ENCODE assay signal across 37 mouse cellular contexts in the genomic region with DNA sequence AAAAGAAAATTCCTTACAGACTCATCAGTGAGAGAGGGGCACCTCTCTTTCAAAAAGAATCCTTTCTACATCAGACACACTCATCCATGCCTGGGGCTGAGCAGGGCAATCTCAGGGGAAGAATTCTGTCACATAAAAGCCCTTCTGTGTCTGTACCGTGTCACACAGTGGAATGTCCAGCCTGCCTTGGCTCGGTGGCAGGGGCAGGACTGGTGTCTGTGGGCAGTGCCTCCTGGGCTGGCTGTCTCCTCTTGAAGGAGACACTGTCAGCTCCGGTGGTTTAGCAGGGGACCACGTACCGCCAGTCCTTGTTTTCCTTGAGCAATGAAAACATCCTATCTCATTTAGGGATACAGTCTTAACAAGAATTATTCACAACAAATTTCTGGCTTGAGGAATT. TPM values are rescaled to one million over a fixed set of nuclear protein-coding genes. Genes with fewer than 3 reads are reported as not detected.
DNase-seq lines count a peak whose midpoint lies in the region; ATAC-seq and TF ChIP-seq lines count a peak whose summit lies in the region.
"Had no signal": no experiment of that assay in that cellular context is flagged by ENCODE, and none has a peak within 500 bp of the region (broad histone marks: within the 10 kb centered on the region; RNA-seq: fewer than 3 reads in every experiment).

No protein-coding gene starts in this region.

- peaks cover 32% of the 10 kb centered on the region for H3K36me3 ChIP-seq in heart, postnatal 0 days (replicated peaks; ENCODE audit: control insufficient read depth, insufficient read depth, low read length)
- H3K36me3 ChIP-seq in lung, postnatal 0 days (ENCODE audit: insufficient read depth, low read length): peaks cover 9% of the 10 kb centered on the region; the same call in 1 of the 2 replicates

- no peak overlapping the region for H3K27ac ChIP-seq in heart, postnatal 0 days (ENCODE audit: low read depth)
- H3K27ac ChIP-seq in lung, postnatal 0 days (ENCODE audit: low read length): no peak overlapping the region
- H3K27ac ChIP-seq: embryonic facial prominence, embryonic 12.5 days; hindbrain, embryonic 14.5 days; kidney, embryonic 15.5 days; liver, embryonic 12.5 days; macrophage; neural tube, embryonic 12.5 days; stomach, postnatal 0 days had no signal

- no peak for TF ChIP-seq EP300 in heart, postnatal 0 days (IDR thresholded peaks at IDR 0.05; ENCODE audit: low read depth)
- TF ChIP-seq EP300 in lung, postnatal 0 days (IDR thresholded peaks at IDR 0.05): no peak

- ATAC-seq in heart, postnatal 0 days (ENCODE audit: insufficient read depth, low read depth): peak; percentile 67
- ATAC-seq in lung, postnatal 0 days: no peak
- ATAC-seq: forebrain, embryonic 16.5 days; inflammation-experienced regulatory T-cells, adult 6 months; liver, embryonic 12.5 days; liver, postnatal 0 days had no signal

- H3K9me3 ChIP-seq in heart, postnatal 0 days (replicated peaks; ENCODE audit: control insufficient read depth, low read length): no peaks in the 10 kb centered on the region
- no peaks in the 10 kb centered on the region for H3K9me3 ChIP-seq in lung, postnatal 0 days (ENCODE audit: low read length)
- H3K9me3 ChIP-seq: embryonic facial prominence, embryonic 12.5 days; kidney, embryonic 15.5 days; liver, embryonic 12.5 days; neural tube, embryonic 12.5 days had no signal

- peak; percentile 86 for DNase-seq in heart, adult 11 months
- no peak for DNase-seq in heart, adult 8-10 months (ENCODE audit: low spot score)
- DNase-seq in heart, postnatal 0 days (ENCODE audit: low spot score): no peak
- no peak for DNase-seq in heart, adult 18-20 months
- DNase-seq in lung, postnatal 0 days (ENCODE audit: low spot score): peak; percentile 8
- no peak for DNase-seq in lung, adult 2 months
- DNase-seq in testis, postnatal 10 days (ENCODE audit: low spot score): peak; percentile 46
- DNase-seq: adrenal gland, postnatal 14 days; cerebellum, adult 11 months; cerebellum, adult 9-10 months; cerebellum, postnatal 36 days; gastrocnemius, postnatal 10 days; kidney, adult 11 months; kidney, postnatal 36 days; layer of hippocampus, postnatal 36 days; left cerebral cortex, postnatal 4 days; liver, postnatal 0 days; lung, postnatal 10 days; right cerebral cortex, adult 18-20 months had no signal

- no peak overlapping the region for H3K9ac ChIP-seq in heart, postnatal 0 days (replicated peaks; ENCODE audit: low read depth, low read length)
- no peak overlapping the region for H3K9ac ChIP-seq in lung, postnatal 0 days (replicated peaks; ENCODE audit: low read depth)
- H3K9ac ChIP-seq: embryonic facial prominence, embryonic 12.5 days; hindbrain, embryonic 14.5 days; kidney, embryonic 15.5 days; liver, embryonic 12.5 days; liver, postnatal 0 days; neural tube, embryonic 12.5 days had no signal

- no peaks in the 10 kb centered on the region for H3K27me3 ChIP-seq in heart, postnatal 0 days (ENCODE audit: control insufficient read depth, insufficient read depth, low read length)
- H3K27me3 ChIP-seq in lung, postnatal 0 days (replicated peaks; ENCODE audit: insufficient read depth, low read length): no peaks in the 10 kb centered on the region
- H3K27me3 ChIP-seq: embryonic facial prominence, embryonic 12.5 days; kidney, embryonic 15.5 days; liver, embryonic 12.5 days; neural tube, embryonic 12.5 days had no signal

- TF ChIP-seq POLR2A in lung, adult 2 months (IDR thresholded peaks at IDR 0.05; ENCODE audit: borderline replicate concordance, extremely low read depth, low read depth, low read length): no peak

- no peaks in the 10 kb centered on the region for H3K4me1 ChIP-seq in heart, postnatal 0 days (ENCODE audit: control insufficient read depth, insufficient read depth)
- no peaks in the 10 kb centered on the region for H3K4me1 ChIP-seq in lung, postnatal 0 days (ENCODE audit: insufficient read depth, low read depth, low read length)
- H3K4me1 ChIP-seq in lung, adult 2 months (ENCODE audit: control insufficient read depth, insufficient read depth, low read length): no peaks in the 10 kb centered on the region
- H3K4me1 ChIP-seq: liver, embryonic 12.5 days; neural tube, embryonic 12.5 days had no signal

- no peak overlapping the region for H3K4me2 ChIP-seq in heart, postnatal 0 days (ENCODE audit: low read depth, low read length)
- H3K4me2 ChIP-seq in lung, postnatal 0 days (replicated peaks; ENCODE audit: low read depth, low read length): no peak overlapping the region
- H3K4me2 ChIP-seq: embryonic facial prominence, embryonic 12.5 days; hindbrain, embryonic 14.5 days; kidney, embryonic 15.5 days; liver, embryonic 12.5 days; neural tube, embryonic 12.5 days had no signal

- TF ChIP-seq CTCF in heart, postnatal 0 days (IDR thresholded peaks at IDR 0.05; ENCODE audit: low read depth): no peak
- no peak for TF ChIP-seq CTCF in lung, postnatal 0 days (IDR thresholded peaks at IDR 0.05)
- TF ChIP-seq CTCF in lung, adult 2 months (IDR thresholded peaks at IDR 0.05; ENCODE audit: insufficient read depth, low read length): no peak

- H3K4me3 ChIP-seq in heart, postnatal 0 days (ENCODE audit: low read depth, low read length): no peak overlapping the region
- H3K4me3 ChIP-seq in lung, postnatal 0 days (ENCODE audit: low read depth, low read length): no peak overlapping the region
- no peak overlapping the region for H3K4me3 ChIP-seq in lung, adult 2 months (replicated peaks; ENCODE audit: extremely low read depth, low read depth, low read length)
- H3K4me3 ChIP-seq: embryonic facial prominence, embryonic 12.5 days; kidney, embryonic 15.5 days; liver, embryonic 12.5 days; myocyte; neural tube, embryonic 12.5 days had no signal

- WGBS in heart, postnatal 0 days: 27% methylated on average over 5 of the region's 5 CpGs
- WGBS in lung, postnatal 0 days: 59% methylated on average over 5 of the region's 5 CpGs
- 64% methylated on average over 5 of the region's 5 CpGs for WGBS in lung, adult 2 months

RNA-seq across cellular contexts. Expression of a gene that starts 1.3 kb away (rescaled TPM):
- total RNA-seq in heart, adult 8-10 months (2022): not detected
- total RNA-seq in heart, postnatal 0 days (2014; rRNA removed; ENCODE audit: low replicate concordance): not detected in 2 replicates
- polyA plus RNA-seq in heart, postnatal 0 days (2015; fragmentation: Nextera tagmentation; extraction: Ambion mirVana): not detected in 2 replicates
- total RNA-seq in heart, adult 18-20 months (2021): under 1 TPM in 1 of 2 experiments, not detected in 1; 0.49 TPM
- polyA plus RNA-seq in lung, postnatal 0 days (2015; fragmentation: Nextera tagmentation; extraction: Ambion mirVana): not detected in 2 replicates
- 1.6 and 2.7 TPM in 2 replicates for polyA plus RNA-seq in lung, adult 2 months (2012; rRNA removed)
- total RNA-seq: heart, postnatal 10 days; left cerebral cortex, postnatal 4 days; megakaryocyte-erythroid progenitor cell, adult 5-6 weeks; MEL; midbrain, postnatal 0 days had no signal
- polyA plus RNA-seq: embryonic facial prominence, embryonic 12.5 days; forebrain, embryonic 16.5 days; hindbrain, embryonic 14.5 days; inflammation-experienced regulatory T-cells, adult 6 months; kidney, embryonic 15.5 days; liver, embryonic 12.5 days; liver, postnatal 0 days; macrophage; midbrain, postnatal 0 days; myocyte; neural tube, embryonic 12.5 days; stomach, postnatal 0 days had no signal

RNA-seq across cellular contexts. Expression of a gene that starts 3.7 kb away (rescaled TPM):
- not detected for total RNA-seq in heart, adult 8-10 months (2022)
- not detected in 2 replicates for total RNA-seq in heart, postnatal 0 days (2014; rRNA removed; ENCODE audit: low replicate concordance)
- not detected in 2 replicates for polyA plus RNA-seq in heart, postnatal 0 days (2015; fragmentation: Nextera tagmentation; extraction: Ambion mirVana)
- total RNA-seq in heart, adult 18-20 months (2021): not detected
- not detected in 2 replicates for polyA plus RNA-seq in lung, postnatal 0 days (2015; fragmentation: Nextera tagmentation; extraction: Ambion mirVana)
- not detected in 2 replicates for polyA plus RNA-seq in lung, adult 2 months (2012; rRNA removed)
- total RNA-seq: adrenal gland, postnatal 14 days; gastrocnemius, postnatal 10 days; heart, postnatal 10 days; layer of hippocampus, adult 8-10 months; layer of hippocampus, postnatal 36 days; left cerebral cortex, postnatal 4 days; megakaryocyte-erythroid progenitor cell, adult 5-6 weeks; MEL; midbrain, postnatal 0 days had no signal
- polyA plus RNA-seq: embryonic facial prominence, embryonic 12.5 days; forebrain, embryonic 16.5 days; gonadal fat pad, adult 2 months; hindbrain, embryonic 14.5 days; inflammation-experienced regulatory T-cells, adult 6 months; kidney, embryonic 15.5 days; limb, embryonic 14.5 days; liver, embryonic 12.5 days; liver, postnatal 0 days; macrophage; midbrain, postnatal 0 days; myocyte; neural tube, embryonic 12.5 days; spleen, adult 2 months; stomach, postnatal 0 days had no signal

Comparison
In these comparisons a context has a peak if more than half of its experiments do, and no peak if none do; other contexts are left out.
1. DNase-seq: peak in heart, adult 11 months (single experiment), lung, postnatal 0 days (single experiment) and testis, postnatal 10 days (single experiment); none in heart, adult 8-10 months (single experiment), heart, postnatal 0 days (single experiment), heart, adult 18-20 months (0 of 2) and lung, adult 2 months (single experiment).